Mouse (Mus musculus) midbrain, embryonic 12.5 days (tissue): ENCODE data around the gene Gps1. TPM values are rescaled to one million over a fixed set of nuclear protein-coding genes. Genes with fewer than 3 reads are reported as not detected.
A peak's percentile ranks its signal among the peaks of the same experiment; 100 is the strongest.

Experiments used
- ATAC-seq: fragments of 200-750 bp; cut with Nextera tagmentation; 2 replicates; pipeline ENCODE4 v1.8.0; 2017; ENCODE audit warnings: low read depth, moderate TSS enrichment, moderate library complexity; ENCODE audit not compliant: low FRiP score
- H3K27ac ChIP-seq: fragments of 300-500 bp; sonication (generic); replicated peaks from 2 replicates; pipeline ENCODE4 v1.5.1; 2016; ENCODE audit warnings: mild to moderate bottlenecking
- H3K27me3 ChIP-seq: fragments of 300-500 bp; sonication (generic); 2 replicates; pipeline ENCODE4 v1.6.1; 2016; ENCODE audit warnings: mild to moderate bottlenecking
- H3K36me3 ChIP-seq: fragments of 300-500 bp; sonication (generic); 2 replicates; pipeline ENCODE4 v1.6.1; 2016
- H3K4me1 ChIP-seq: fragments of 300-500 bp; sonication (generic); 2 replicates; pipeline ENCODE4 v1.6.1; 2016
- H3K4me2 ChIP-seq: fragments of 300-500 bp; sonication (generic); replicated peaks from 2 replicates; pipeline ENCODE4 v1.6.1; 2016; ENCODE audit warnings: mild to moderate bottlenecking, moderate library complexity
- H3K4me3 ChIP-seq: fragments of 300-500 bp; sonication (generic); 2 replicates; pipeline ENCODE4 v1.5.1; 2016; ENCODE audit warnings: mild to moderate bottlenecking
- H3K9ac ChIP-seq: fragments of 300-500 bp; sonication (generic); replicated peaks from 2 replicates; pipeline ENCODE4 v1.6.1; 2016; ENCODE audit warnings: mild to moderate bottlenecking, moderate library complexity
- H3K9me3 ChIP-seq: fragments of 300-500 bp; sonication (generic); 2 replicates; pipeline ENCODE4 v1.6.1; 2016; ENCODE audit warnings: mild to moderate bottlenecking
- WGBS: fragments of 180-500 bp; shearing (Covaris S2); methylation state at CpG from one replicate; pipeline ENCODE4 v1.1.7; 2016; 5-methylcytosine and 5-hydroxymethylcytosine counted together
- polyA plus RNA-seq: library from polyadenylated mRNA; unstranded; fragments of >200 nt; fragmentation: Nextera tagmentation; extraction: Ambion mirVana; gene quantifications from 2 replicates; pipeline ENCODE4 v1.2.1, GENCODE M21; 2016

Gene Gps1
- polyA plus RNA-seq, 1 experiment from 2014 or later, result 248 TPM

GRCm38 (mm10) chr11:120812068-120812467, 28.0 kb downstream of the Gps1 start:
- Histone ChIP-seq H3K4me1 (no peaks in the 10 kb centered on the region), H3K9ac (no peak overlapping the region), H3K27me3 (no peaks in the 10 kb centered on the region), H3K27ac (no peak overlapping the region), H3K36me3 (peaks cover 100% of the 10 kb centered on the region), H3K9me3 (no peaks in the 10 kb centered on the region), H3K4me2 (no peak overlapping the region), H3K4me3 (no peak overlapping the region)
- no peak for ATAC-seq
- WGBS, result 95% methylated on average over 16 of the region's 16 CpGs

GRCm38 (mm10) chr11:120817358-120817757, 33.3 kb downstream of the Gps1 start:
- Histone ChIP-seq H3K4me3 (no peak overlapping the region), H3K4me1 (peaks cover 19% of the 10 kb centered on the region), H3K9me3 (no peaks in the 10 kb centered on the region), H3K9ac (no peak overlapping the region), H3K27me3 (no peaks in the 10 kb centered on the region), H3K27ac (no peak overlapping the region), H3K36me3 (peaks cover 100% of the 10 kb centered on the region), H3K4me2 (no peak overlapping the region)
- no peak for ATAC-seq
- 93% methylated on average over 6 of the region's 6 CpGs for WGBS

GRCm38 (mm10) chr11:120818251-120818650, 34.2 kb downstream of the Gps1 start:
- H3K36me3 ChIP-seq, result peaks cover 92% of the 10 kb centered on the region
- no peak for ATAC-seq

GRCm38 (mm10) chr11:120819556-120819955, 35.5 kb downstream of the Gps1 start:
- Histone ChIP-seq H3K27ac (no peak overlapping the region), H3K36me3 (peaks cover 79% of the 10 kb centered on the region), H3K9ac (no peak overlapping the region), H3K9me3 (no peaks in the 10 kb centered on the region), H3K4me3 (no peak overlapping the region), H3K4me1 (peaks cover 27% of the 10 kb centered on the region), H3K27me3 (no peaks in the 10 kb centered on the region), H3K4me2 (no peak overlapping the region)
- ATAC-seq, result no peak
- 94% methylated on average over 6 of the region's 6 CpGs for WGBS

More at GRCm38 (mm10) chr11:120818251-120818650, 34.2 kb downstream of the Gps1 start:
- Histone ChIP-seq H3K9ac (no peak overlapping the region), H3K4me1 (peaks cover 27% of the 10 kb centered on the region), H3K27me3 (no peaks in the 10 kb centered on the region), H3K4me2 (no peak overlapping the region), H3K27ac (no peak overlapping the region), H3K9me3 (no peaks in the 10 kb centered on the region), H3K4me3 (no peak overlapping the region)
- WGBS, result 96% methylated on average over 13 of the region's 13 CpGs

GRCm38 (mm10) chr11:120820546-120820945, 36.5 kb downstream of the Gps1 start:
- H3K4me1 ChIP-seq, result peaks cover 34% of the 10 kb centered on the region
- H3K27ac ChIP-seq, result no peak overlapping the region
- WGBS, result 96% methylated on average over 14 of the region's 14 CpGs
- no peak overlapping the region for H3K9ac ChIP-seq
- H3K9me3 ChIP-seq, result no peaks in the 10 kb centered on the region
- H3K4me2 ChIP-seq, result peak overlapping the region; percentile 86; the same call in 1 of the 2 replicates
- H3K4me3 ChIP-seq, result no peak overlapping the region
- H3K27me3 ChIP-seq, result no peaks in the 10 kb centered on the region
- peaks cover 69% of the 10 kb centered on the region for H3K36me3 ChIP-seq
- ATAC-seq, result no peak

- no peaks in the 10 kb centered on the region for H3K9me3 ChIP-seq
- peak overlapping the region; percentile 95 for H3K9ac ChIP-seq
- H3K4me1 ChIP-seq, result peaks cover 41% of the 10 kb centered on the region
- peaks cover 61% of the 10 kb centered on the region for H3K36me3 ChIP-seq
- no peak for ATAC-seq
- peak overlapping the region; percentile 86 for H3K4me2 ChIP-seq
- WGBS, result 85% methylated on average over 14 of the region's 14 CpGs
- peak overlapping the region; percentile 90 for H3K4me3 ChIP-seq
- H3K27me3 ChIP-seq, result no peaks in the 10 kb centered on the region
- H3K27ac ChIP-seq, result no peak overlapping the region
Measured at GRCm38 (mm10) chr11:120821076-120821922, 37.2 kb downstream of the Gps1 start.

GRCm38 (mm10) chr11:120822321-120822720, 38.2 kb downstream of the Gps1 start:
- WGBS, result 60% methylated on average over 4 of the region's 4 CpGs
- Histone ChIP-seq H3K4me1 (peaks cover 44% of the 10 kb centered on the region), H3K4me3 (peak overlapping the region; percentile 90), H3K9ac (peak overlapping the region; percentile 95), H3K4me2 (peak overlapping the region; percentile 86), H3K27me3 (no peaks in the 10 kb centered on the region), H3K9me3 (no peaks in the 10 kb centered on the region), H3K27ac (no peak overlapping the region), H3K36me3 (peaks cover 51% of the 10 kb centered on the region)
- no peak for ATAC-seq

- Histone ChIP-seq H3K27ac (peak overlapping the region; percentile 100), H3K4me1 (peaks cover 44% of the 10 kb centered on the region), H3K27me3 (no peaks in the 10 kb centered on the region), H3K4me2 (peak overlapping the region; percentile 86), H3K36me3 (peaks cover 44% of the 10 kb centered on the region), H3K9ac (peak overlapping the region; percentile 95), H3K4me3 (peak overlapping the region; percentile 90), H3K9me3 (no peaks in the 10 kb centered on the region)
- no peak for ATAC-seq
- under 1% methylated on average over 14 of the region's 14 CpGs for WGBS
Measured at GRCm38 (mm10) chr11:120822831-120823550, 38.9 kb downstream of the Gps1 start.

GRCm38 (mm10) chr11:120823551-120823947, 39.5 kb downstream of the Gps1 start:
- Histone ChIP-seq H3K9ac (peak overlapping the region; percentile 95), H3K9me3 (no peaks in the 10 kb centered on the region), H3K4me1 (peaks cover 44% of the 10 kb centered on the region), H3K36me3 (peaks cover 39% of the 10 kb centered on the region), H3K27ac (peak overlapping the region; percentile 100), H3K27me3 (no peaks in the 10 kb centered on the region), H3K4me2 (peak overlapping the region; percentile 86), H3K4me3 (peak overlapping the region; percentile 90)
- under 1% methylated on average over 36 of the region's 40 CpGs for WGBS
- ATAC-seq, result peak; percentile 48

- Histone ChIP-seq H3K4me2 (peak within 1 kb of the TSS; percentile 86), H3K36me3 (peaks cover 33% of the 10 kb centered on the region)
- peak; percentile 89 for ATAC-seq
Measured at GRCm38 (mm10) chr11:120823956-120824786, 40.1 kb downstream of the Gps1 start, which contains the start of gene Fasn. Gene Fasn (minus strand): TSS chr11:120824547.

GRCm38 (mm10) chr11:120824787-120825288, 40.8 kb downstream of the Gps1 start:
- H3K27me3 ChIP-seq, result peaks cover 8% of the 10 kb centered on the region; the same call in 1 of the 2 replicates
- H3K4me3 ChIP-seq, result peak overlapping the region; percentile 90
- WGBS, result 0% methylated on average over 21 of the region's 21 CpGs
- H3K4me2 ChIP-seq, result peak overlapping the region; percentile 86
- H3K36me3 ChIP-seq, result peaks cover 26% of the 10 kb centered on the region
- peak overlapping the region; percentile 95 for H3K9ac ChIP-seq
- peak overlapping the region; percentile 100 for H3K27ac ChIP-seq
- peak; percentile 20; the same call in 1 of the 2 replicates for ATAC-seq
- H3K9me3 ChIP-seq, result no peaks in the 10 kb centered on the region
- H3K4me1 ChIP-seq, result peaks cover 44% of the 10 kb centered on the region

More at GRCm38 (mm10) chr11:120823956-120824786, 40.1 kb downstream of the Gps1 start, which contains the start of gene Fasn:
- peaks cover 1% of the 10 kb centered on the region; the same call in 1 of the 2 replicates for H3K27me3 ChIP-seq
- WGBS, result under 1% methylated on average over 96 of the region's 109 CpGs
- peaks cover 44% of the 10 kb centered on the region for H3K4me1 ChIP-seq
- no peaks in the 10 kb centered on the region for H3K9me3 ChIP-seq
- H3K9ac ChIP-seq, result peak within 1 kb of the TSS; percentile 95
- peak within 1 kb of the TSS; percentile 100 for H3K27ac ChIP-seq
- peak within 1 kb of the TSS; percentile 90 for H3K4me3 ChIP-seq
